Mouse (Mus musculus): ENCODE results near the gene Kctd12b. TPM values are rescaled to one million over a fixed set of nuclear protein-coding genes. Genes with fewer than 3 reads are reported as not detected.

Kctd12b gene
- polyA plus RNA-seq, 1 experiment from 2014 or later: 2.6 TPM

GRCm38 (mm10) chrX:153636247-153636646 lies 59.9 kb downstream of the Kctd12b start:
- Histone ChIP-seq H3K4me3 (no peak overlapping the region), H3K27me3 (ENCODE audit: insufficient read depth, poor library complexity, severe bottlenecking) (no peaks in the 10 kb centered on the region), H3K9me3 (no peaks in the 10 kb centered on the region), H3K4me1 (no peaks in the 10 kb centered on the region), H3K27ac (no peak overlapping the region), H3K36me3 (no peaks in the 10 kb centered on the region)
- WGBS: 2% methylated on average over 1 of the region's 1 CpGs
- no peak for DNase-seq (ENCODE audit: low spot score)

Other genes with a start within 250 kb of the Kctd12b start
- 16.5 and 24.9 TPM in 2 replicates for gene Ubqln2, start 198.2 kb downstream of the Kctd12b start, polyA plus RNA-seq (2016; fragmentation: Nextera tagmentation; extraction: Ambion mirVana)
- gene Cypt3, start 137.8 kb downstream of the Kctd12b start, polyA plus RNA-seq (2016; fragmentation: Nextera tagmentation; extraction: Ambion mirVana): not detected in 2 replicates
- 63.6 and 68.5 TPM in 2 replicates for gene Nbdy, start 27.2 kb upstream of the Kctd12b start, polyA plus RNA-seq (2016; fragmentation: Nextera tagmentation; extraction: Ambion mirVana)
- 13.7 and 25.8 TPM in 2 replicates for gene Spin2c, start 135.8 kb upstream of the Kctd12b start, polyA plus RNA-seq (2016; fragmentation: Nextera tagmentation; extraction: Ambion mirVana)

All from heart, embryonic 10.5 days (tissue).